Mouse (Mus musculus): ENCODE measurements around the gene Sgms2. TPM values are rescaled to one million over a fixed set of nuclear protein-coding genes. Genes with fewer than 3 reads are reported as not detected.

The Sgms2 gene
- total RNA-seq (2021) (1 to 10 TPM; 1.4 to 2.5 TPM), polyA plus RNA-seq (2012; rRNA removed) (0.92 and 0.97 TPM in 2 replicates)
- long read RNA-seq, partial matches to known transcripts = 0 of 2 reads
- long read RNA-seq, other reads (novel, unspliced or antisense) = 2 of 2 reads

- H3K36me3 ChIP-seq (ENCODE audit: control insufficient read depth, insufficient read depth, low read length) = no peaks in the 10 kb centered on the region
- WGBS = 88% methylated on average over 2 of the region's 2 CpGs
- peaks cover 4% of the 10 kb centered on the region for H3K4me1 ChIP-seq (ENCODE audit: control insufficient read depth, insufficient read depth, low read length)
- DNase-seq = no peak
- peak within 1 kb of the TSS; percentile 83 for H3K4me3 ChIP-seq
- peak within 1 kb of the TSS; percentile 73 for H3K27ac ChIP-seq
- H3K9ac ChIP-seq (ENCODE audit: low read depth, low read length) = peak within 1 kb of the TSS; percentile 88
- intact Hi-C loops (cut with DNase I) = no loop called here
- peaks cover 4% of the 10 kb centered on the region; the same call in 1 of the 2 replicates for H3K27me3 ChIP-seq (ENCODE audit: control insufficient read depth, insufficient read depth, low read length)
- H3K79me2 ChIP-seq (replicated peaks; ENCODE audit: control insufficient read depth, insufficient read depth, low read length) = no peaks in the 10 kb centered on the region
- TF ChIP-seq POLR2A (IDR thresholded peaks at IDR 0.05; ENCODE audit: insufficient read depth, low read depth, low read length) = no peak
- TF ChIP-seq CTCF (IDR thresholded peaks at IDR 0.05) = no peak
- TF ChIP-seq EP300 (IDR thresholded peaks at IDR 0.05; ENCODE audit: insufficient read depth, low read depth, low read length) = no peak
These were observed at the start of gene Sgms2 for GRCm38 (mm10) chr3:131491361-131491925. TSS of gene Sgms2 (minus strand) at chr3:131491411.

- Histone ChIP-seq H3K79me2 (replicated peaks; ENCODE audit: control insufficient read depth, insufficient read depth, low read length) (no peaks in the 10 kb centered on the region), H3K4me1 (ENCODE audit: control insufficient read depth, insufficient read depth, low read length) (no peaks in the 10 kb centered on the region), H3K9ac (ENCODE audit: low read depth, low read length) (no peak overlapping the region), H3K4me3 (no peak overlapping the region), H3K27me3 (ENCODE audit: control insufficient read depth, insufficient read depth, low read length) (no peaks in the 10 kb centered on the region), H3K36me3 (ENCODE audit: control insufficient read depth, insufficient read depth, low read length) (no peaks in the 10 kb centered on the region), H3K27ac (no peak overlapping the region)
- DNase-seq = no peak
- intact Hi-C loops (cut with DNase I) = no loop called here
- WGBS = 67% methylated on average over 3 of the region's 3 CpGs
- no peak for TF ChIP-seq CTCF (IDR thresholded peaks at IDR 0.05)
- TF ChIP-seq POLR2A (IDR thresholded peaks at IDR 0.05; ENCODE audit: insufficient read depth, low read depth, low read length) = no peak
- no peak for TF ChIP-seq EP300 (IDR thresholded peaks at IDR 0.05; ENCODE audit: insufficient read depth, low read depth, low read length)
These were observed 34.0 kb upstream of the Sgms2 start for GRCm38 (mm10) chr3:131525229-131525628.

- Histone ChIP-seq H3K27me3 (ENCODE audit: control insufficient read depth, insufficient read depth, low read length) (no peaks in the 10 kb centered on the region), H3K79me2 (replicated peaks; ENCODE audit: control insufficient read depth, insufficient read depth, low read length) (no peaks in the 10 kb centered on the region), H3K4me1 (ENCODE audit: control insufficient read depth, insufficient read depth, low read length) (no peaks in the 10 kb centered on the region), H3K36me3 (ENCODE audit: control insufficient read depth, insufficient read depth, low read length) (no peaks in the 10 kb centered on the region), H3K9ac (ENCODE audit: low read depth, low read length) (no peak overlapping the region), H3K27ac (no peak overlapping the region), H3K4me3 (no peak overlapping the region)
- 17% methylated on average over 11 of the region's 11 CpGs for WGBS
- peak; percentile 22 to 54 for DNase-seq
- intact Hi-C loops (cut with DNase I) = loop anchor here (1.0 kb wide), 1 partner anchor 204 kb away; no protein-coding TSS in a partner anchor
- TF ChIP-seq EP300 (IDR thresholded peaks at IDR 0.05; ENCODE audit: insufficient read depth, low read depth, low read length) (no peak), CTCF (IDR thresholded peaks at IDR 0.05) (peak; percentile 75)
These were observed 33.6 kb upstream of the Sgms2 start for GRCm38 (mm10) chr3:131524779-131525178.

GRCm38 (mm10) chr3:131524210-131524609 is 33.0 kb upstream of the Sgms2 start:
- Histone ChIP-seq H3K4me3 (no peak overlapping the region), H3K9ac (ENCODE audit: low read depth, low read length) (no peak overlapping the region), H3K36me3 (ENCODE audit: control insufficient read depth, insufficient read depth, low read length) (no peaks in the 10 kb centered on the region), H3K27ac (no peak overlapping the region), H3K27me3 (ENCODE audit: control insufficient read depth, insufficient read depth, low read length) (no peaks in the 10 kb centered on the region), H3K4me1 (ENCODE audit: control insufficient read depth, insufficient read depth, low read length) (no peaks in the 10 kb centered on the region), H3K79me2 (replicated peaks; ENCODE audit: control insufficient read depth, insufficient read depth, low read length) (no peaks in the 10 kb centered on the region)
- DNase-seq = no peak
- WGBS = 60% methylated on average over 5 of the region's 5 CpGs
- intact Hi-C loops (cut with DNase I) = loop anchor here (1.0 kb wide), 1 partner anchor 204 kb away; no protein-coding TSS in a partner anchor
- TF ChIP-seq EP300 (IDR thresholded peaks at IDR 0.05; ENCODE audit: insufficient read depth, low read depth, low read length) (no peak), POLR2A (IDR thresholded peaks at IDR 0.05; ENCODE audit: insufficient read depth, low read depth, low read length) (no peak), CTCF (IDR thresholded peaks at IDR 0.05) (no peak)

GRCm38 (mm10) chr3:131523749-131524148 is 32.5 kb upstream of the Sgms2 start:
- Histone ChIP-seq H3K36me3 (ENCODE audit: control insufficient read depth, insufficient read depth, low read length) (no peaks in the 10 kb centered on the region), H3K9ac (ENCODE audit: low read depth, low read length) (no peak overlapping the region), H3K79me2 (replicated peaks; ENCODE audit: control insufficient read depth, insufficient read depth, low read length) (no peaks in the 10 kb centered on the region), H3K27ac (no peak overlapping the region), H3K27me3 (ENCODE audit: control insufficient read depth, insufficient read depth, low read length) (no peaks in the 10 kb centered on the region), H3K4me1 (ENCODE audit: control insufficient read depth, insufficient read depth, low read length) (no peaks in the 10 kb centered on the region), H3K4me3 (no peak overlapping the region)
- WGBS = 80% methylated on average over 9 of the region's 9 CpGs
- no peak for DNase-seq
- intact Hi-C loops (cut with DNase I) = loop anchor here (1.0 kb wide), 1 partner anchor 203 kb away; no protein-coding TSS in a partner anchor
- no peak for TF ChIP-seq POLR2A (IDR thresholded peaks at IDR 0.05; ENCODE audit: insufficient read depth, low read depth, low read length)
- no peak for TF ChIP-seq EP300 (IDR thresholded peaks at IDR 0.05; ENCODE audit: insufficient read depth, low read depth, low read length)
- no peak for TF ChIP-seq CTCF (IDR thresholded peaks at IDR 0.05)

GRCm38 (mm10) chr3:131522243-131522642 is 31.0 kb upstream of the Sgms2 start:
- H3K9ac ChIP-seq (ENCODE audit: low read depth, low read length) = no peak overlapping the region
- no peaks in the 10 kb centered on the region for H3K27me3 ChIP-seq (ENCODE audit: control insufficient read depth, insufficient read depth, low read length)
- no peaks in the 10 kb centered on the region for H3K4me1 ChIP-seq (ENCODE audit: control insufficient read depth, insufficient read depth, low read length)
- 22% methylated on average over 7 of the region's 7 CpGs for WGBS
- intact Hi-C loops (cut with DNase I) = no loop called here
- no peak overlapping the region for H3K4me3 ChIP-seq
- H3K36me3 ChIP-seq (ENCODE audit: control insufficient read depth, insufficient read depth, low read length) = no peaks in the 10 kb centered on the region
- H3K79me2 ChIP-seq (replicated peaks; ENCODE audit: control insufficient read depth, insufficient read depth, low read length) = no peaks in the 10 kb centered on the region
- TF ChIP-seq CTCF (IDR thresholded peaks at IDR 0.05) = no peak
- no peak for TF ChIP-seq POLR2A (IDR thresholded peaks at IDR 0.05; ENCODE audit: insufficient read depth, low read depth, low read length)
- no peak for TF ChIP-seq EP300 (IDR thresholded peaks at IDR 0.05; ENCODE audit: insufficient read depth, low read depth, low read length)
- no peak overlapping the region for H3K27ac ChIP-seq
- no peak for DNase-seq

All from heart, adult 2 months (tissue).